Mouse (Mus musculus) cerebellum, adult (tissue): Measurements from ENCODE around the gene Frmd8.

ENCODE experiments used
- ATAC-seq: cut with Nextera tagmentation; 2 replicates; pipeline ENCODE4 v1.9.2; 2017; ENCODE audit warnings: mild to moderate bottlenecking, moderate library complexity, mixed read lengths; ENCODE audit not compliant: insufficient number of reproducible peaks, low FRiP score, low TSS enrichment

Frmd8 gene

DNA sequence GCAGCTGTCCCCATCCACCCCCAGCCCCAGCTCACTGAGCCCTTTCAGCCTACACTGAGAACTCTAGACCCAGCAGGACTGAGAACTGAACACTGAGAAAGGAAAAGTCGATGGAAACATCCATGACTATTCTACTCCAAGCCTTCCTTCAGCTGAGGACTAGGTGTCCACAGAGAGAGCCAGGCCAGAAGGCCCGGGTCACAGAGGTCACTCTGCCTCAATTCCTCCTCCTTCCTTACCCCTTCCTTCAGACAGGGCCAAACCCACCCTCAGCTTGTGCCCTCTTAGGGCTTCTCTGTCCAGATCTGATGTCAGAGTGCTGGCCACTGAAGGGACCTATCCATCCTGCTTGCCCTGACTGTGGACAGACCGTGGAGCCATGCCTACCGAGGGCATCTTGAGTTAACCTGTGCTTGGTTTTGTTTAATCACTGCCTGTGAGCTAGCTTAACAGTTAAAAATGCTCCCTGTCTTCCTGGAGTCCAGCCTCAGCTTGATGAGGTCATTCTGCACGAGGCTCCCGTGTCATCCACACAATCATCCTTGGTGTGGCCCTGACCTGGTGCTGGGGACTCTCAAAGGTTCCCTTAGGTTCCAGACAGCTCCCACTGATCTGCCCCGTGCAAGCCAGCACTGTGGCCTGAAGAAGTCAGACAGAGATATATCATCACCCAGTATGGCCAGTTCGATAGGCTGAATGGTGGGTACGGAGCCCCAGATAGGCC, 64.1 kb downstream of the Frmd8 start:
- ATAC-seq, result no peak

- ATAC-seq, result no peak
Measured at GRCm38 (mm10) chr19:5810103-5810839, 64.8 kb downstream of the Frmd8 start.

DNA sequence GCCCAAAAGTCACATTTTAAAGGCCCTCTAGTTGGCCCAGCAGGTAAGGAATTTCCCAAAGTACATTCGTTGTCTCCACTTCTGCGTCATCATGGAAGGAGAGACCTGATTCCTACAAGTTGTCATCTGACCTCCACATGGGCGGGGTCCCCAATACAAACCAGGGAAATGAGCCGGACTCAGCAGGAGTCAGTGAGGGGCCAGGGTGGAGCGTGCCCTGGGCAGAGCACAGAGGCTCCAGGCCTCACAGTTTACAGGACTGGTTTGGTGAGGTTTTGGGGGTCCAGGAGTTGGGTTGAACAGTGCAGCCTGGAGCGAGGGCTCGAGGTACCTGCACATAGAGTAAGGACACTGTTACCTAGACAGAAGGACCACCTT, 65.4 kb downstream of the Frmd8 start:
- no peak for ATAC-seq

DNA sequence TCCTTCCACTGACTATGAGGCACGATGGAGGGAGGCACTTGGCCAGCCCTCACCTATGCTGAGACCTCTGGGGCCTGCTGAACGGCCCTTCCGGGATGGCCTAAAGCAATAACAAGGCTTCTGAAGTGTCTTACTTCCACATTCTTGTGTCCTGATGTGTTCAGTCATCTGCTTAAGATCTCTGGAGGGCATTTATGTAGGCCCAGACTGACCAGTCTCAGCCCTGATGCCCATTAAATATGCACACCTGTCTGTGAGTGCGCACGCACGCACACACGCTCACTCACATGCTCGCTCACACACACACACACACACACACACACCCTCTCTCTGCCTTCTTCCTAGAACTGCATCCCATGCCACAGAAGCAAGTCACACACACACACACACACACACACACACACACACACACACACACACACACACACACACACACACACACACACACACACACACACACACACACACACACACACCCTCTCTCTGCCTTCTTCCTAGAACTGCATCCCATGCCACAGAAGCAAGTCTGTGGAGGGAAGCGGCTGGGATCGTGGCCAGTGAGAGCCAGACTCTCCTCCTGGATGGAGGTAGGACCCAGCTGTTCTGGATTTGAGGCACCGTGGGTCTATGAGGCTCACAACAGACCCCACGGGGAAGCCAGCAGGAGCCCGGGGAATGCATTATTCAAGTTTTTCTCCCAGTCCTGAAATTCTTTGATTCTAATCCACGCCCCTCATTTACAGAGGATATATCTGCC, 65.9 kb downstream of the Frmd8 start:
- no peak for ATAC-seq

- ATAC-seq, result no peak
Measured at GRCm38 (mm10) chr19:5807740-5808139, 67.3 kb downstream of the Frmd8 start.

DNA sequence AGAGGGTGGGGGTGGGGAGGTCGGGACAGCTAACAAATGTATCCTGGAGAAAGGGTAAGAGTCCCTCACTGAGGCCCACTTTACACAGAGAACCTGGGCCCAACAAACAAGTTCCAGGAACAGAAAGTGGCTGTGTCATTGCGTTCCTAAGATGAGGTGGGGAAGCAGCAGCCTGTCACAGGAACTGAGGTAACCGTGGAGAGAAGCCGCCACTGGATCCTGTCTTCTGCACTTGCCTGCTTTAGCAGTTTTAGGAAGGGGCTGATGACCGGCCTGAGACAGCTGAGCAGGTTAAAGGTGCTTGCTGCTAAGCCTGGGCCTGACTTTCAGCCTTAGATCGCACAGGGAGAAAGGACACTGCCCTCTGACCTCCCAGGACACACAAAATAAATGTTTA, 68.3 kb downstream of the Frmd8 start:
- no peak for ATAC-seq

DNA sequence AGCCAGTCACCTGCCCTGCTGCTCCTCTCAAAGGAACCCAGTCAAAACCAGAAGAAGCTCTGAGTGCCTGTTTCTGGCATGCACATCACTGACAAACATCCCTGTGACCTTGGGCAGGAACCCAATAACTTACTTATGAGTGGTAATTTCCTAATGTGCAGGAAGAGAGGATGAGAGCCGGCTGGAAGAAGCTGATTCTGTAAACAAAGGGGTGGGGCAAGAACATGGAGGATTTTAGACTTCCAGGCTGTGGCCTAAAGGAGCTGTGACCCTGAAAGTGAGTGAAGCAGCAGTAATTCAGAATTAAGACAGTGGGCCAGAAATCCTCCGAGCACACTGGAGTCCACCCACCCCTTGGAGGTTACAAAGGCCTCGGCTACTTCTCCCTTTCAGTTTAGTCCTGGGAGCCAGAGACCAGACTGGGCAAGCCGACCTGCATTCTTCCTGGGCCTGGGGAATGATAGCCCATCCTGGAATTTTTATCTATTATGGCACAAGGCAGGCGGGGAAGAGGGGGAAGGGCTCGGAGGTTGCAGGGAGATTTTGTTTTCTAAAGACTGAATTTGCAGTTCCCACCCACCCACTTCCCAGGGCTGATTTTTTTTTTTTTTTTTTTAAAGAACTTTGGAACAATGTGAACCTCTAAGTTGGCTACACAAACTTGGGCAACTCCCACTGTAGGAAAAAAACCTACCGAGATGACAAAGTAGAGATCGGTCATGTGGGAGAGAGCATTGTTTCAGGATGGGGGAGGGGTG, 68.8 kb downstream of the Frmd8 start:
- ATAC-seq, result no peak

- ATAC-seq, result no peak
Measured at GRCm38 (mm10) chr19:5804371-5804899, 70.6 kb downstream of the Frmd8 start.

DNA sequence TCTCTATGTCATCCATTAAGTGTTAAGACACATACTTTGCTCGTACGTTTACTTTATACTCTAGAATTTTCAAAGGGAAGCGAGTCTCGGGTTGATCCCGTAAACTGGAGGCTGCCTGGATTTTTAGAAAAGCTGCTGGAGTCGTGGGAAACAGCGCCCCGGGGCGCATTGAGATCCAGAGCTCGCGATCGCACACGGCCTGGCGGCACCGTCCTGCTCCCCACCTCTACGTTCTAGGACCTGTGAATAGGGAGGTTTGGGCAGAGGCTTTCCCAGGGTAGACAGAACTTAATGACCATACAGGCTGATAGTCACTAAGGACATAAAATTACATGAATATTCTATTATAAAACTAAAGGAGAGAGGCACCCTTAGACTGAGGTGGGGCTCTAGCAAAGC, 71.2 kb downstream of the Frmd8 start:
- ATAC-seq, result no peak

DNA sequence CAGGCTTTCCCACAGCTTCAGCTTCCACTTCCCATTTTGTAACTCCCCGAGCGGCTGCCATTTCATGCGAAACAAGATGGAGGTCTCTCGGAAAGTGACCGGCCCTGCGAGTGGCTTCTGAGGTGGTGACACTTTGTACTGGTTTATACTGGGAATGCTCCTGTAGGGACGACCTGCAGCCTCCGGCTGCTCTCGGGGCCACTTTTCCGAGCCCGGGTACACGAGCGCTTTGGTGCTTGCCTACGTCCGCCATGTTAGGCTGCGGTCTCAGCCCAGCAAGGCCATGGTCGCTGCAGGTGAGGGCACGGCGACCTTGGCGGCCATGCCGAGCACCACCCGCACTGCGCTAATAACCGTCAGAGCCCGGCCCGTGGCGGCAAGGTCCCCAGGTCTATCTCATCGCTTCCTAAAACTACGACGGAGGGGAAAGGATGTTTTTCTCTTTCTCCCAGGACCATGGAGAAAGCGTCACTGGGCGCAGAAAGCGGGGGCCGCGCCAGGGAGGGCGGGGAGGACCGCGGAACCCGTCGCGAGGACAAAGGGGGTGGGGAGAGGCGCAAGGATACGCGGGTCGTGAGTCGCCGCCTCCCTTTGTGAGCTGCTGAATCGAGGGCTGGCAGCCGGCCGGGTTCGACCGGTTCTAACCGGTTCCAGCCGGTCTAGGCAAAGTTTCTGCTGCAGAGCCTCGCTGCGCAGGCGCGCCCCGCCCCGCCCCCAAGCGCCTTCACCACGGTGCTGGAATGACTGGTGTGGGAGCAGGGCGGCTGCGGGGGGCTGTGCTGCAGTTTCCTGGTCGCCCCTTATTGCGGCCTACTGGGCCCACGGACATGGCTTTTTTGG, 71.8 kb downstream of the Frmd8 start:
- peak; percentile 83; the same call in 1 of the 2 replicates for ATAC-seq

GRCm38 (mm10) chr19:5802787-5803040, 72.4 kb downstream of the Frmd8 start:
- no peak for ATAC-seq

DNA sequence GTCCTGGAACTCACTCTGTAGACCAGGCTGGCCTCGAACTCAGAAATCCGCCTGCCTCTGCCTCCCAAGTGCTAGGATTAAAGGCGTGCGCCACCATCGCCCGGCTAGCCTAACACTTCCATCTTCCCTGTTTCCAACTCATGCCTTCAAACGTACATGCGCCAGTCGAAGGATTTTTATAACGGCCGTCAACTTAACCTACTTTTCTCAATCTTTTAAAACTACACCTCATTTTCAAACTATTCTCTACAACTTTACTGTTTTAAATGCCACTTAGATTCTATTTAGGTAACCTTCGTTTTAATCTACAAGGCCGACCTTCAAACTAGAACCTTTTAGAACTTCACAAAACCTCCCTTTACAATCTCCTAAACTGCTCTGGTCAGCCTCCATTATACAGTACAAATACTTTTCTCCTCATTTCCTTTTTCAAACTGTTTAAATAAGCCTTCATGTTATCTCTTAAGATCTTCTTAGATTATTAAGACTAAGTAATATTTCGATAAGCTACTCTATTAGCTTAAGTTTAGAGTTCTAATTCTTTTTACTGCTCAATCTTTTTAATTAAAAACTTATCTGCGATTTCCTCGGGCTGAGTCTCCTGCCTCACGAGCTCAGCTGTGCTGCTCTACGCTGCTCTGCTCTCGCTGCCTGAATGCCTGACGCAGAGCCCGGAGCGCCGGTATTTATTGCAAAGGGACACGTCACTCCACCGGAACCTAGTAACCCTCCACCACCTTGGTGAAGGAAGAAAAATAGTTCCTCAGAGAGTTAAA, 72.9 kb downstream of the Frmd8 start:
- peak; percentile 36; the same call in 1 of the 2 replicates for ATAC-seq

DNA sequence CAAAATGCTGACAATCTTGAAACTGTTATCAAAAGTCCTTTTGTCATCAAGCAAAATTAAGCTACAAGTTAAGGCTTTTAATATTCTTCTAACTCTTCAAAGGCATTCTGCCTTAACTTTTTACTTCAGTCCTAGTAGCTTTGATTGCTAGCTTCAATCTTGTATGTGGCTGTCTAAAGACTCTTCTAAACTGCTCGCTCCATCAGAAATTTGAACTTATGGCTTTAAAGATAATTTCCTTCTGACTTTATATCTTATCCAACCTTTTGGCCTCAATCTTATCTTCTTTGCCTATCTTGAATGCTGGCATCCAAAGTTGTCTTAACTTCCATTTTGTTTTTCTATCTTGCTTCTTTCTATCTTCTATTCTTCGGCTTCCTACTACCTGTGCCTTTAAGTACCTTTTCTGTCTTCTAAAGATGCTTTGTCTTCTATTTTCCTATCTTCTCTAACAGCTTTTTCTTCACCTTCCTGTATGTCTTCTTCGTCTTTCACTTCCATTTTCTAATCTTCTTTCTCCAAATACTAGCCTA, 73.6 kb downstream of the Frmd8 start:
- ATAC-seq, result no peak

DNA sequence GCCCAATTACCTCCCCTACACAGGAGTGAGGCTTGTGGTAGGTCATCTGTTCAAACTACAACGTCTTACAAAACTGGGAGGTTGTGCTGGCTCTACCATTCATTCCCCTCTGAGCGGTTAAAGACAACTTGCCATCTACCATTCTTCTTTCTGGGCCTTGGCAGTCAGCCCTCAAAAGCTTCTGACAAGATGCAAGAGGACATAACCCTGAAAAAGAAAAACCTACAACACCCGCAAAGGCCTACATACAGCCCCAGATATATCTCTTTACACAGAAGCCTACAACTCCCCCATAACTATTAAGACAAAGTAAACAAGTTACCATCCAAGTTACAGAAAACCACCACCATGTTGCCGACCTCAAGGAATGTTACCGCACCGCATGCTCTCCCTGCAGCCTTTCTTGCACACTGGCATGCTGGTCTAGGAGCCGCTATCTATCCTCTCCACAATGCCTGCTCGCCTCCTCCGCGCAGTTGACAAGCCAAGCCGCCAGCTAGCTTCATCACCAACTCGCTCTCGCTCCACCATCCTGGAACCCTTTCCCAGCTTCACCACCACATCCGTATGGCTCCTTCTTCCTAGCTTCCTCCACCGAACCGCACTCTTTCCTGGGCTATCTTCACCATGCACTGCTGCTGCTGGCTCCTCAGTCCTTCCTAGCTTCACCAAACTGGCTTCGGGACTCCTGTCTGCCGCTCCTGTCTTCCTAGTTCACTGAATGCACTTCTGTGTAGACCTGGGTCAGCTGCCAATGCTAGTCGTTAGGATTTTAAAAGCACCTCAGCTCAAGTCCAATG, 74.2 kb downstream of the Frmd8 start:
- no peak for ATAC-seq

- no peak for ATAC-seq
Measured at GRCm38 (mm10) chr19:5800350-5800631, 74.8 kb downstream of the Frmd8 start.
